Mouse (Mus musculus) testis, adult 2 months (tissue): ENCODE results near the gene 4930432M17Rik. TPM values are rescaled to one million over a fixed set of nuclear protein-coding genes. Genes with fewer than 3 reads are reported as not detected.

Experiments
- H3K27ac ChIP-seq: fragments of 200-500 bp; 2 replicates; pipeline ENCODE4 v1.5.1; 2012; ENCODE audit warnings: low read depth, low read length; ENCODE audit not compliant: control insufficient read depth, insufficient read depth
- H3K27me3 ChIP-seq: fragments of 200-500 bp; 2 replicates; pipeline ENCODE4 v1.6.1; 2012; ENCODE audit warnings: mild to moderate bottlenecking, low read length, moderate library complexity; ENCODE audit not compliant: control insufficient read depth, insufficient read depth
- H3K36me3 ChIP-seq: fragments of 200-500 bp; 2 replicates; pipeline ENCODE4 v1.6.1; 2012; ENCODE audit warnings: mild to moderate bottlenecking, low read length; ENCODE audit not compliant: control insufficient read depth, insufficient read depth
- H3K4me1 ChIP-seq: fragments of 200-500 bp; 2 replicates; pipeline ENCODE4 v1.6.1; 2012; ENCODE audit warnings: low read length; ENCODE audit not compliant: control insufficient read depth, insufficient read depth
- H3K4me3 ChIP-seq: fragments of 200-500 bp; 2 replicates; pipeline ENCODE4 v1.5.1; 2012; ENCODE audit warnings: low read depth, mild to moderate bottlenecking, low read length, moderate library complexity, mixed read lengths; ENCODE audit not compliant: control insufficient read depth
- CTCF ChIP-seq: fragments of 200-500 bp; IDR thresholded peaks from 2 replicates; pipeline ENCODE4 v1.5.1; 2012; ENCODE audit warnings: low read depth, mild to moderate bottlenecking, inconsistent platforms, low read length, moderate library complexity; ENCODE audit not compliant: control insufficient read depth, insufficient read depth, insufficient replicate concordance
- POLR2A ChIP-seq: fragments of 200-500 bp; IDR thresholded peaks from 2 replicates; pipeline ENCODE4 v1.6.1; 2012; ENCODE audit warnings: low read depth, mild to moderate bottlenecking, inconsistent platforms, low read length, moderate library complexity; ENCODE audit not compliant: control insufficient read depth
- polyA plus RNA-seq: library from polyadenylated mRNA; depleted of rRNA; stranded (reverse); fragments of >200 nt; gene quantifications from 2 replicates; pipeline ENCODE4 v1.2.3, GENCODE M21; 2012

The 4930432M17Rik gene
- polyA plus RNA-seq, 1 experiment: not detected

DNA sequence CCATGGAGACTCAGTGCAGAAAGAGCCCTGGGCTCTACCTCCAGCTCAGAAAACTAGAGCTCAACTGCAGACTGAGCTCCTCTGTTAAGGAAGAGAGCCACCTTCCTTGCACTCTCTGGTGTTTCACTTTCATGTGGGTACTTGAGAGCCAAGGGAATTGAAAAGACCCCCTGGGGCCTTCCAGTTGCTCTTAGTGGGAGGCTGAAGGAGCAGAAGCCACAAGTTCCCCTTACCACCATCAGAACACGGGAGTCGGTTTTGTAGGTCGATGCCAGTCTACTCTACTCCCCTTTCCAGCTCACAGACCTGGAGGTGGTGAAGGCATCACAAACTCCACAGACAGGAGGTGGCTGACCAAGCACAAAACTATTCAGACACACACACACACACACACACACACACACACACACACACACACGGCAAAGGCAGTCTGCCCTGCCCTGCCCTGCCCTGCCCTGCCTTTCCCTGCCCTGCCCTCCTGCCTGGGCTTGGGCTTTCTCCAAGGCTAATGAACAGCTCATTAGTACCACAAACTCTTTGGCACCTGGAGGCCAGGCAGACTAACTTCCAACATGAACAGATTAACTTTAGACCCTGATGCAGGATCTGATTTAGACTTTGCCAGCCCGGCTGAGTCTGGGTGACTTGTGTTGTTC is 1.7 kb downstream of the 4930432M17Rik start:
- Histone ChIP-seq H3K27ac (peak overlapping the region; percentile 66), H3K27me3 (no peaks in the 10 kb centered on the region), H3K4me3 (no peak overlapping the region), H3K4me1 (peaks cover 4% of the 10 kb centered on the region; the same call in 1 of the 2 replicates), H3K36me3 (no peaks in the 10 kb centered on the region)
- TF ChIP-seq CTCF: no peak
- TF ChIP-seq POLR2A: no peak

- no peak overlapping the region for H3K4me3 ChIP-seq
- H3K4me1 ChIP-seq: peaks cover 4% of the 10 kb centered on the region; the same call in 1 of the 2 replicates
- TF ChIP-seq POLR2A: no peak
- no peak for TF ChIP-seq CTCF
- no peaks in the 10 kb centered on the region for H3K27me3 ChIP-seq
- no peaks in the 10 kb centered on the region for H3K36me3 ChIP-seq
- no peak overlapping the region for H3K27ac ChIP-seq
Measured at GRCm38 (mm10) chr3:121678935-121679334, 8.4 kb downstream of the 4930432M17Rik start.

GRCm38 (mm10) chr3:121679443-121679842 is 8.9 kb downstream of the 4930432M17Rik start:
- no peak overlapping the region for H3K4me3 ChIP-seq
- H3K36me3 ChIP-seq: no peaks in the 10 kb centered on the region
- no peak overlapping the region for H3K27ac ChIP-seq
- peaks cover 4% of the 10 kb centered on the region; the same call in 1 of the 2 replicates for H3K4me1 ChIP-seq
- H3K27me3 ChIP-seq: no peaks in the 10 kb centered on the region
- TF ChIP-seq CTCF (no peak), POLR2A (no peak)

GRCm38 (mm10) chr3:121680187-121680586 is 9.6 kb downstream of the 4930432M17Rik start:
- Histone ChIP-seq H3K4me1 (peaks cover 4% of the 10 kb centered on the region; the same call in 1 of the 2 replicates), H3K27me3 (no peaks in the 10 kb centered on the region), H3K36me3 (no peaks in the 10 kb centered on the region), H3K27ac (no peak overlapping the region), H3K4me3 (no peak overlapping the region)
- no peak for TF ChIP-seq CTCF
- TF ChIP-seq POLR2A: no peak

- Histone ChIP-seq H3K4me1 (peaks cover 4% of the 10 kb centered on the region; the same call in 1 of the 2 replicates), H3K36me3 (no peaks in the 10 kb centered on the region), H3K27me3 (no peaks in the 10 kb centered on the region), H3K4me3 (no peak overlapping the region; the same call in 1 of the 2 replicates), H3K27ac (no peak overlapping the region)
- TF ChIP-seq POLR2A: no peak
- TF ChIP-seq CTCF: no peak
Measured at GRCm38 (mm10) chr3:121682439-121683411, 12.2 kb downstream of the 4930432M17Rik start.

GRCm38 (mm10) chr3:121684552-121684951 is 14.0 kb downstream of the 4930432M17Rik start:
- no peak for TF ChIP-seq POLR2A
- no peak for TF ChIP-seq CTCF
- H3K27ac ChIP-seq: no peak overlapping the region
- H3K4me1 ChIP-seq: peaks cover 4% of the 10 kb centered on the region; the same call in 1 of the 2 replicates
- H3K27me3 ChIP-seq: no peaks in the 10 kb centered on the region
- no peaks in the 10 kb centered on the region for H3K36me3 ChIP-seq
- no peak overlapping the region for H3K4me3 ChIP-seq

- H3K27me3 ChIP-seq: no peaks in the 10 kb centered on the region
- H3K36me3 ChIP-seq: no peaks in the 10 kb centered on the region
- H3K27ac ChIP-seq: no peak overlapping the region
- H3K4me1 ChIP-seq: peaks cover 4% of the 10 kb centered on the region; the same call in 1 of the 2 replicates
- H3K4me3 ChIP-seq: no peak overlapping the region
- TF ChIP-seq CTCF: no peak
- TF ChIP-seq POLR2A: no peak
Measured at GRCm38 (mm10) chr3:121684963-121685362, 14.4 kb downstream of the 4930432M17Rik start.
